Mouse (Mus musculus): ENCODE data around the gene Olfr279. TPM values are rescaled to one million over a fixed set of nuclear protein-coding genes. Genes with fewer than 3 reads are reported as not detected.

Gene Olfr279
- total RNA-seq, 2 experiments from 2014 or later, result not detected

DNA sequence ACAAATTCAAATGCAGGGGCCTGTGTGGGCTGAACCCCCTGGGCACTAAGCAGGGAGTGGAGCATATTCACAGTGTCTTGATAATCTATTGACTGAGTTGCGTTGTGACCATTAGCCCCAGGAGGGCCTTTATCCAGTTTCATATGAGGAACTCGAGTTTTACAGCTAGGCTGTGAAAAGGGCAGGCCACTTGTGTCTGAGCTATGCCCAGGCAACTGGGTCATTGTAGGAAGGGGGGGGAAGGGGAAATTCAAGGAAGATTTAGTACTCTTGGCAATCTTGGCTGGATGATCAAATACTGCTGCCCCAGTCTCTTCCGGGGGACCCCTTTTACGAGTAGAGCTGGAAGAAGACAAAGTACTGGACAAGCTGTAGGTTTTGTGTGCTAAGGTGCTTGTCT, 51.1 kb downstream of the Olfr279 start:
- no peak for ATAC-seq (ENCODE audit: poor library complexity, severe bottlenecking)

DNA sequence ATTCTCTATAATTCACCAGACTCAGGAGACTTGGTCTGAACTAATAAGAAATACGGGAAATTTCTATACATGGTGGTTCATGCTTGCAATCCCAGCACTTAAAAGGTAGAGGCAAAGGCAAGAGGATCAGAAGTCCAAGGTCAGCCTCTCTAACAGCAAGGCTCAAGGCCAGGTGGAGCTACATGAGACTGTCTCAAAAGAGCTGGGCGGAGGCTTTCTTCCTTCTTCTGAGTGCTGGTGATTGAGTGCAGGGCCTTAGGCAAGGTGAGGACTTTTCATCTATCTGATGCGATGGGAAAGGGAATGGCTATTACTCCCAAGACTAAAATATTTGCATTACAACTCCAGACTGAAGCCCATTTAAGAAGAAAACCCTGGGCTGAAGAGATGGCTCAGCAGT, 52.9 kb downstream of the Olfr279 start:
- ATAC-seq (ENCODE audit: poor library complexity, severe bottlenecking), result no peak

DNA sequence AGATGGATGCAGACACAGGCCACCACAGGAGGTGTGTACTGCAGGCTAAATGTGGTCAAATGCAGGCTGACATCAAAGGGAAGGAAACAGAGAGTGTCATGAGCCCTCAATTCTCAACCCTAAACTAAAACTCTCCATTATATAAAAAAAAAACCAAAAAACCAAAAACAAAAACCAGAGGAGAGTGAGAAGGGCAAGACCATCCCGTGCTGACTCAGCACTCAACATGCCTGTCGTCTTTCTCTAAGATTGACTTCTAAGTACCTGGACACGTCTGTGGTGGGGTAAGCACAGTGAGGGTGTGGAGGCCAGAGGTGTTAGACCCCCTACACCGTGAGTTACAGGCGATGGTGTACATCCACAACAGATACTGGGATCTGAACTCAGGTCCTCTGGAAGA, 54.6 kb downstream of the Olfr279 start:
- no peak for ATAC-seq (ENCODE audit: poor library complexity, severe bottlenecking)

Other genes starting within 250 kb of the Olfr279 start
- not detected in 2 replicates for gene H1fnt, start 235.1 kb upstream of the Olfr279 start, total RNA-seq (2015)
- not detected in 2 replicates for gene H1fnt, start 235.1 kb upstream of the Olfr279 start, total RNA-seq (2017)
- 0.09 TPM in 1 of 2 replicates, not detected in the other for gene Zfp641, start 196.2 kb upstream of the Olfr279 start, total RNA-seq (2015)
- gene Zfp641, start 196.2 kb upstream of the Olfr279 start, total RNA-seq (2017), result not detected in 2 replicates
- not detected in 2 replicates for gene Olfr285, start 175.0 kb upstream of the Olfr279 start, total RNA-seq (2015)
- not detected in 2 replicates for gene Olfr285, start 175.0 kb upstream of the Olfr279 start, total RNA-seq (2017)
- not detected in 2 replicates for gene Olfr284, start 151.4 kb upstream of the Olfr279 start, total RNA-seq (2015)
- not detected in 2 replicates for gene Olfr284, start 151.4 kb upstream of the Olfr279 start, total RNA-seq (2017)
- not detected in 2 replicates for gene Olfr283, start 111.5 kb upstream of the Olfr279 start, total RNA-seq (2015)
- gene Olfr283, start 111.5 kb upstream of the Olfr279 start, total RNA-seq (2017), result not detected in 2 replicates
- gene Olfr282, start 61.2 kb upstream of the Olfr279 start, total RNA-seq (2015), result not detected in 2 replicates
- gene Olfr282, start 61.2 kb upstream of the Olfr279 start, total RNA-seq (2017), result not detected in 2 replicates
- not detected in 2 replicates for gene Olfr281, start 39.8 kb upstream of the Olfr279 start, total RNA-seq (2015)
- gene Olfr281, start 39.8 kb upstream of the Olfr279 start, total RNA-seq (2017), result not detected in 2 replicates
- not detected in 2 replicates for gene OR5BS1P, start 22.5 kb upstream of the Olfr279 start, total RNA-seq (2015)
- not detected in 2 replicates for gene OR5BS1P, start 22.5 kb upstream of the Olfr279 start, total RNA-seq (2017)
- not detected in 2 replicates for gene Lalba, start 9.7 kb upstream of the Olfr279 start, total RNA-seq (2015)
- not detected in 2 replicates for gene Lalba, start 9.7 kb upstream of the Olfr279 start, total RNA-seq (2017)
- gene Kansl2, start 41.9 kb downstream of the Olfr279 start, total RNA-seq (2015), result 36.7 and 42.7 TPM in 2 replicates
- gene Kansl2, start 41.9 kb downstream of the Olfr279 start, total RNA-seq (2017), result 30.4 and 31.8 TPM in 2 replicates
- gene Ccnt1, start 78.5 kb downstream of the Olfr279 start, total RNA-seq (2015), result 33.0 and 38.7 TPM in 2 replicates
- gene Ccnt1, start 78.5 kb downstream of the Olfr279 start, total RNA-seq (2017), result 41.3 and 43.5 TPM in 2 replicates
- 0.46 TPM in 1 of 2 replicates, not detected in the other for gene 4930415O20Rik, start 78.6 kb downstream of the Olfr279 start, total RNA-seq (2015)
- gene 4930415O20Rik, start 78.6 kb downstream of the Olfr279 start, total RNA-seq (2017), result not detected in 2 replicates
- 0.31 and 0.71 TPM in 2 replicates for gene Adcy6, start 117.7 kb downstream of the Olfr279 start, total RNA-seq (2015)
- gene Adcy6, start 117.7 kb downstream of the Olfr279 start, total RNA-seq (2017), result 0.99 and 1.1 TPM in 2 replicates
- 0.04 TPM in 1 of 2 replicates, not detected in the other for gene Cacnb3, start 138.4 kb downstream of the Olfr279 start, total RNA-seq (2015)
- 0.11 TPM in 1 of 2 replicates, not detected in the other for gene Cacnb3, start 138.4 kb downstream of the Olfr279 start, total RNA-seq (2017)
- 20.2 and 23.4 TPM in 2 replicates for gene Ddx23, start 170.5 kb downstream of the Olfr279 start, total RNA-seq (2015)
- 84.3 and 106 TPM in 2 replicates for gene Ddx23, start 170.5 kb downstream of the Olfr279 start, total RNA-seq (2017)
- 0.73 and 1.6 TPM in 2 replicates for gene Rnd1, start 185.1 kb downstream of the Olfr279 start, total RNA-seq (2015)
- gene Rnd1, start 185.1 kb downstream of the Olfr279 start, total RNA-seq (2017), result 2.9 and 4.3 TPM in 2 replicates
- gene Ccdc65, start 215.8 kb downstream of the Olfr279 start, total RNA-seq (2015), result not detected in 2 replicates
- not detected in 2 replicates for gene Ccdc65, start 215.8 kb downstream of the Olfr279 start, total RNA-seq (2017)
- gene Fkbp11, start 235.8 kb downstream of the Olfr279 start, total RNA-seq (2015), result 0.40 TPM in 1 of 2 replicates, not detected in the other
- 0.33 and 1.4 TPM in 2 replicates for gene Fkbp11, start 235.8 kb downstream of the Olfr279 start, total RNA-seq (2017)